Mouse (Mus musculus): ENCODE measurements around the gene Zfp108. TPM values are rescaled to one million over a fixed set of nuclear protein-coding genes. Genes with fewer than 3 reads are reported as not detected.

The Zfp108 gene
- polyA plus RNA-seq, 1 experiment from 2014 or later: 1.3 TPM

GRCm38 (mm10) chr7:24299823-24300481 is 45.4 kb downstream of the Zfp108 start:
- H3K4me3 ChIP-seq (ENCODE audit: low read depth, low read length): peak overlapping the region; percentile 65
- no peaks in the 10 kb centered on the region for H3K27me3 ChIP-seq (replicated peaks; ENCODE audit: control insufficient read depth, insufficient read depth, low read length)
- H3K4me1 ChIP-seq (replicated peaks; ENCODE audit: control insufficient read depth, insufficient read depth, low read length): 0 out of 2 replicates have a peak, but pooled peaks cover 9% of the 10 kb centered on the region
- DNase-seq (ENCODE audit: low spot score) (peak; percentile 48), ATAC-seq (replicated peaks; ENCODE audit: low FRiP score) (peak; percentile 16)
- H3K27ac ChIP-seq (ENCODE audit: low read depth, low read length): peak overlapping the region; percentile 6; the same call in 1 of the 2 replicates
- 2% methylated on average over 18 of the region's 18 CpGs for WGBS
- peak overlapping the region; percentile 37 for H3K9ac ChIP-seq (ENCODE audit: low read depth, low read length)
- H3K9me3 ChIP-seq (ENCODE audit: control insufficient read depth, low read length): no peaks in the 10 kb centered on the region
- H3K4me2 ChIP-seq: peak overlapping the region; percentile 78
- H3K36me3 ChIP-seq (ENCODE audit: control insufficient read depth, insufficient read depth, low read length): peaks cover 18% of the 10 kb centered on the region

DNA sequence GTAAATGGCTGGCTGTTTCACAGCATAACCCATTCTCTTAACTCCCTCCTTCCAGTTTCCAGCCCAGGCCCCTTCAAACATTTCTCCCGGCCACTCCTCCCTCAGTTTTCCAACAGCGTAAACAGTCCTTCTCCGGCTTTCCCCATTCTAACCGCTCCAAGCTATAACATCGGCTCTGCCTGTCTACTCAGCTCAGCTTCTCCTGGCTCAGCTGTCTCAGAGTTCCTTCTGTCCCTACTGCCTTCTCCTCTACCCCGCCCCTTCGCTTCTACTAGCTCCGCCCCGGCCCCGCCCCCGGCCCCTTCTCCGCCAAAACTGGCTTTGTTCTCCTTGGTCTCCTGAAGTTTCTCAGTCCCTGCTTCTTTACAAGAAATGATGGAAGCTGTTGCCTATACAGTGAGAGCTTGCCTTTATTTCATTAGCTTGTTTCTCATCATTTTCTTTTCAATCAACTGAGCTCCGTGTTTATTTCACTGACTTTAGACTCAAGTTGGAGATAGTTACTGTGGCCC is 46.2 kb downstream of the Zfp108 start, which contains the start of gene Zfp61:
Zfp61 (minus strand) TSS at position 462 of the 512 bp plus-strand sequence.
- no peaks in the 10 kb centered on the region for H3K27me3 ChIP-seq (replicated peaks; ENCODE audit: control insufficient read depth, insufficient read depth, low read length)
- 0 out of 2 replicates have a peak, but pooled peaks cover 9% of the 10 kb centered on the region for H3K4me1 ChIP-seq (replicated peaks; ENCODE audit: control insufficient read depth, insufficient read depth, low read length)
- no peaks in the 10 kb centered on the region for H3K9me3 ChIP-seq (ENCODE audit: control insufficient read depth, low read length)
- peak within 1 kb of the TSS; percentile 65 for H3K4me3 ChIP-seq (ENCODE audit: low read depth, low read length)
- DNase-seq (ENCODE audit: low spot score) (peak; percentile 74), ATAC-seq (replicated peaks; ENCODE audit: low FRiP score) (peak; percentile 77)
- WGBS: 3% methylated on average over 13 of the region's 13 CpGs
- peak within 1 kb of the TSS; percentile 37 for H3K9ac ChIP-seq (ENCODE audit: low read depth, low read length)
- peak within 1 kb of the TSS; percentile 78 for H3K4me2 ChIP-seq
- H3K36me3 ChIP-seq (ENCODE audit: control insufficient read depth, insufficient read depth, low read length): peaks cover 15% of the 10 kb centered on the region
- H3K27ac ChIP-seq (ENCODE audit: low read depth, low read length): peak within 1 kb of the TSS; percentile 6; the same call in 1 of the 2 replicates

Other genes with a start within 250 kb of the Zfp108 start
- gene Vmn1r183, start 201.5 kb upstream of the Zfp108 start, polyA plus RNA-seq (2014; fragmentation: Nextera tagmentation; extraction: Ambion mirVana): not detected in 2 replicates
- 19.8 and 22.4 TPM in 2 replicates for gene Zfp180, start 172.9 kb upstream of the Zfp108 start, polyA plus RNA-seq (2014; fragmentation: Nextera tagmentation; extraction: Ambion mirVana)
- 2.1 and 3.5 TPM in 2 replicates for gene Zfp112, start 142.5 kb upstream of the Zfp108 start, polyA plus RNA-seq (2014; fragmentation: Nextera tagmentation; extraction: Ambion mirVana)
- 10.3 and 10.5 TPM in 2 replicates for gene Zfp235, start 120.6 kb upstream of the Zfp108 start, polyA plus RNA-seq (2014; fragmentation: Nextera tagmentation; extraction: Ambion mirVana)
- gene Zfp114, start 79.7 kb upstream of the Zfp108 start, polyA plus RNA-seq (2014; fragmentation: Nextera tagmentation; extraction: Ambion mirVana): 2.4 and 2.9 TPM in 2 replicates
- gene Zfp111, start 43.4 kb upstream of the Zfp108 start, polyA plus RNA-seq (2014; fragmentation: Nextera tagmentation; extraction: Ambion mirVana): 5.8 and 6.3 TPM in 2 replicates
- gene Zfp109, start 17.2 kb upstream of the Zfp108 start, polyA plus RNA-seq (2014; fragmentation: Nextera tagmentation; extraction: Ambion mirVana): 3.6 and 4.8 TPM in 2 replicates
- 3.5 and 3.8 TPM in 2 replicates for gene Zfp93, start 15.6 kb downstream of the Zfp108 start, polyA plus RNA-seq (2014; fragmentation: Nextera tagmentation; extraction: Ambion mirVana)
- gene Zfp61, start 46.4 kb downstream of the Zfp108 start, polyA plus RNA-seq (2014; fragmentation: Nextera tagmentation; extraction: Ambion mirVana): 10.8 and 13.2 TPM in 2 replicates
- gene Zfp94, start 61.9 kb downstream of the Zfp108 start, polyA plus RNA-seq (2014; fragmentation: Nextera tagmentation; extraction: Ambion mirVana): 5.6 and 5.8 TPM in 2 replicates
- gene Tescl, start 79.1 kb downstream of the Zfp108 start, polyA plus RNA-seq (2014; fragmentation: Nextera tagmentation; extraction: Ambion mirVana): 0.22 TPM in 1 of 2 replicates, not detected in the other
- gene Lypd5, start 94.4 kb downstream of the Zfp108 start, polyA plus RNA-seq (2014; fragmentation: Nextera tagmentation; extraction: Ambion mirVana): not detected in 2 replicates
- gene Kcnn4, start 115.5 kb downstream of the Zfp108 start, polyA plus RNA-seq (2014; fragmentation: Nextera tagmentation; extraction: Ambion mirVana): 119 and 123 TPM in 2 replicates
- 30.2 and 34.8 TPM in 2 replicates for gene Smg9, start 144.8 kb downstream of the Zfp108 start, polyA plus RNA-seq (2014; fragmentation: Nextera tagmentation; extraction: Ambion mirVana)
- gene Irgc1, start 197.5 kb downstream of the Zfp108 start, polyA plus RNA-seq (2014; fragmentation: Nextera tagmentation; extraction: Ambion mirVana): not detected in 2 replicates
- gene Plaur, start 207.7 kb downstream of the Zfp108 start, polyA plus RNA-seq (2014; fragmentation: Nextera tagmentation; extraction: Ambion mirVana): 5.6 and 5.7 TPM in 2 replicates
- gene Cadm4, start 227.2 kb downstream of the Zfp108 start, polyA plus RNA-seq (2014; fragmentation: Nextera tagmentation; extraction: Ambion mirVana): 0.25 and 0.27 TPM in 2 replicates

All from liver, embryonic 11.5 days (tissue).